Mouse (Mus musculus) layer of hippocampus, adult 9-11 months (tissue): Measurements from ENCODE around the gene Prok1.
A peak's percentile ranks its signal among the peaks of the same experiment; 100 is the strongest.

Experiments used
- DNase-seq: peaks from one replicate; pipeline ENCODE4 v3.0.0; 2022

Prok1 gene

GRCm38 (mm10) chr3:107239607-107240006, at the start of gene Prok1:
TSS of gene Prok1 (minus strand) at chr3:107239707.
- DNase-seq, result no peak

GRCm38 (mm10) chr3:107287346-107287745, 47.8 kb upstream of the Prok1 start:
- DNase-seq, result no peak

GRCm38 (mm10) chr3:107286123-107286522, 46.6 kb upstream of the Prok1 start:
- no peak for DNase-seq

GRCm38 (mm10) chr3:107278479-107279269, 39.2 kb upstream of the Prok1 start, which contains the start of gene Lamtor5:
TSS of gene Lamtor5 (plus strand) at chr3:107278858.
- DNase-seq, result peak; percentile 88

GRCm38 (mm10) chr3:107276626-107277025, 37.1 kb upstream of the Prok1 start:
- DNase-seq, result no peak

GRCm38 (mm10) chr3:107275996-107276395, 36.5 kb upstream of the Prok1 start:
- no peak for DNase-seq

GRCm38 (mm10) chr3:107275351-107275750, 35.8 kb upstream of the Prok1 start:
- no peak for DNase-seq

- DNase-seq, result peak; percentile 52
These were observed 34.3 kb upstream of the Prok1 start for GRCm38 (mm10) chr3:107273820-107274219.

- DNase-seq, result no peak
These were observed 32.9 kb upstream of the Prok1 start for GRCm38 (mm10) chr3:107272433-107272832.

GRCm38 (mm10) chr3:107266814-107267345, 27.4 kb upstream of the Prok1 start:
- no peak for DNase-seq

GRCm38 (mm10) chr3:107261851-107262165, 22.3 kb upstream of the Prok1 start:
- no peak for DNase-seq

- DNase-seq, result peak; percentile 31
These were observed 21.7 kb upstream of the Prok1 start for GRCm38 (mm10) chr3:107260956-107261850.

- DNase-seq, result peak; percentile 34
These were observed 18.4 kb upstream of the Prok1 start for GRCm38 (mm10) chr3:107257924-107258323.

GRCm38 (mm10) chr3:107256724-107257123, 17.2 kb upstream of the Prok1 start:
- no peak for DNase-seq

- DNase-seq, result no peak
These were observed 16.5 kb upstream of the Prok1 start for GRCm38 (mm10) chr3:107255992-107256391.

GRCm38 (mm10) chr3:107253925-107254324, 14.4 kb upstream of the Prok1 start:
- DNase-seq, result no peak

- no peak for DNase-seq
These were observed 12.5 kb upstream of the Prok1 start for GRCm38 (mm10) chr3:107252035-107252434.

GRCm38 (mm10) chr3:107250320-107250719, 10.8 kb upstream of the Prok1 start:
- DNase-seq, result no peak

GRCm38 (mm10) chr3:107249042-107249441, 9.5 kb upstream of the Prok1 start:
- no peak for DNase-seq

GRCm38 (mm10) chr3:107246876-107247275, 7.4 kb upstream of the Prok1 start:
- DNase-seq, result no peak

GRCm38 (mm10) chr3:107241389-107242094, 2.0 kb upstream of the Prok1 start:
- DNase-seq, result no peak

GRCm38 (mm10) chr3:107238471-107238980, 981 bp downstream of the Prok1 start:
- DNase-seq, result no peak

- no peak for DNase-seq
These were observed 1.5 kb downstream of the Prok1 start for GRCm38 (mm10) chr3:107238051-107238450.
